Mouse (Mus musculus): ENCODE results near the gene Def6. TPM values are rescaled to one million over a fixed set of nuclear protein-coding genes. Genes with fewer than 3 reads are reported as not detected.
A peak's percentile ranks its signal among the peaks of the same experiment; 100 is the strongest.

Gene Def6
- 4.5 and 5.6 TPM in 2 replicates for polyA plus RNA-seq (2015; fragmentation: Nextera tagmentation; extraction: Ambion mirVana)

DNA sequence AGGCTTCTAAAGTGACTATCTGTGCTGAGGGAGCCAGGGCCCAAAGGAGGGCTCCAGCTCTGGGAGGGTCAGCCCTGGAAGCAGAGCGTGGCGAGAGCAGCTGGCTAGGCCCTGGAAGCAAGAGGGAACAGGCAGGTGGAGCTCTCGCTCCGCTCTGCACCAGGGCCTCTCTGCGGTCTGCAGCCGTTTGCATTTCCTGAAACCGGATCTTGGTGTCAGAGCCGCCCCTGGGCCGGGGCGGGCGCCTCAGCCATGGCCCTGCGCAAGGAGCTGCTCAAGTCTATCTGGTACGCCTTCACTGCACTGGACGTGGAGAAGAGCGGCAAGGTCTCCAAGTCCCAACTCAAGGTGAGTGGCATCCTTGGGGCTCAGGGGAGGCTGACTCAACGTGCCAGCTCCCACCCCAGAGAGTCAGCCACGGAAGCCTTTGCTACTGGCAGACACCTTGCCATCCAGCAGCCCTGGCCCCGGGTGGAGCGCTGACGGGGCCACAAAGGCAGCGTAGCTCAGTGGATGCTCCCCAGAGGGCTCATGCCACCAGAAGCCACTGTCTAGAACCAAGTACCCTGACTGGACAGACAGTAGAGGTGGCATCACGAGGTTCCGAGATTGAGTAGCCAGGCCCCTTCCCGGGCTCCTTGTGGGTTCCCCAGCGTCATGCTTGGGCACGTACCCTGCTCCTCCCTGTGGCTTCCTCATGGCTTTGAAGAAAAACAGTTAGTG lies at the start of gene Def6:
Gene Def6 (plus strand): TSS at position 188 of the 723 bp plus-strand sequence.
- Histone ChIP-seq H3K27ac (no peak within 1 kb of the TSS), H3K9me3 (no peaks in the 10 kb centered on the region), H3K9ac (replicated peaks) (peak within 1 kb of the TSS; percentile 46; the same call in 1 of the 2 replicates), H3K4me1 (replicated peaks) (peaks cover 9% of the 10 kb centered on the region), H3K36me3 (peaks cover 20% of the 10 kb centered on the region), H3K4me3 (replicated peaks) (peak within 1 kb of the TSS; percentile 11; the same call in 1 of the 2 replicates), H3K4me2 (replicated peaks) (peak within 1 kb of the TSS; percentile 31), H3K27me3 (no peaks in the 10 kb centered on the region)
- 24% methylated on average over 26 of the region's 26 CpGs for WGBS
- peak; percentile 44; the same call in 1 of the 2 replicates for ATAC-seq

DNA sequence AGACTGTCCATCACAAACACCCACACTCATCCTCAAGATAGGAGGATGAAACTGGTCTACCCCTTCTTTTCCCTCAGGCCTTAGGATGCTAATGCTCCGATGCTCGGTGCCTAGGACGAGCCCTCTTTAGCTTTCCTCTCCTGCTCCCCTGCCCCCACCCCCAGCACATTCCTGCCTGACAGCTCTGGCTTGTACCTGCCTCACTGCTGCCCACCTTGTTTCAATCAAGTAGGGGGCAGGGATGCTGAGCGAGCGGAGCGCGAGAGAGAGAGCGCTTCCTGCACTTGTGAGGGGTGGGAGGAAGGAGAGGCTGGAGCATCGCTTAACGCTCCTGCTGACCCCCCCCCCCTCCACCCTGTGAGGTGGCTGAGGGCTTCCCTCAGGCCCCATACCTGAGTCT lies 47.2 kb upstream of the Def6 start:
- Histone ChIP-seq H3K4me2 (replicated peaks) (no peak overlapping the region), H3K9ac (replicated peaks) (no peak overlapping the region; the same call in 1 of the 2 replicates), H3K4me3 (replicated peaks) (no peak overlapping the region), H3K36me3 (peaks cover 72% of the 10 kb centered on the region), H3K4me1 (replicated peaks) (peaks cover 27% of the 10 kb centered on the region), H3K9me3 (no peaks in the 10 kb centered on the region), H3K27me3 (no peaks in the 10 kb centered on the region), H3K27ac (no peak overlapping the region)
- ATAC-seq = no peak
- WGBS = 39% methylated on average over 10 of the region's 10 CpGs

DNA sequence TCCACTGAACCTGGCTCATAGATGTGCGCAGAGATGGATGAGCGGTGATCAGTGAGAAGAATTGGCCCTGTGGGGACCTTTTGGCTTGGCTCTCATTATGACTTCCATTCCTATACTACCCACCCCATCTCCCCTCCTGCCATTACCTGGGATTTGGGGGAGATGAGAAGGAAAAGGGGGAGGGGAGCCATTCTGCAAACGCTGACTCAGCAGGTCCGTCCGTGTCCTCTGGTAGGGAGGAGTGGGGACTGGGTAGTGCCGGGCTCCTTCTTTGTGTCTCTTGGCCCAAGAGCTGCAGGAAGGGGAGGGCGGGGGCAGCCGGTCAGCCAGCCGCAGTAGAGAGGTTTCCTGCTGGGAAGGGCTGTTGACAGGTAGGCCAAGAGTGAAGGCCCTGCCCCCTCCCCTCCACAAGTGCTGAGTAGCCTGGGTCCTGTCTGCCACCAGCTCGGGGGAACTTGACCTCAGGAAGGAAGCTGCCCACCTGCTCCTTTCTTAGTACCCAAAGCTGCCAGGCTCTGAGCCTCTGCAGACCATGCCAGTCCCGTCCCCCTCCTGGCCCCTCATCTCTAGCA lies 46.2 kb upstream of the Def6 start:
- peaks cover 72% of the 10 kb centered on the region for H3K36me3 ChIP-seq

DNA sequence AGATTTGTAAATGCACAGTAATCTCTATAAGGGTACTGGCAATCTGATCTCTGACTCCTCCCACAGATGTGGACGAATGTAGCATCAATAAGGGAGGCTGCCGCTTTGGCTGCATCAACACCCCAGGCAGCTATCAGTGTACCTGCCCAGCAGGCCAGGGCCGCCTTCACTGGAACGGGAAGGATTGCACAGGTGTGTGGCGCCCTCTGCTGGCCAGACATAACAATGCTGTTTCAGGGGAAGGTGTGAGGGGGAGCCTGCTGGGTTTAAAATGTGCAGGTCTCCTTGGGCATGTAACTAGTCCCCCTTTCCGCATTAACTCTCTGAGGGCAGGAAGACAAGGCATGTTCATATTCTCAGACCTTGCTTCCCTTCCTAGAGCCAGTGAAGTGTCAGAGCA lies 43.9 kb upstream of the Def6 start:
- H3K9me3 ChIP-seq = no peaks in the 10 kb centered on the region
- H3K36me3 ChIP-seq = peaks cover 83% of the 10 kb centered on the region
- H3K4me1 ChIP-seq (replicated peaks) = peaks cover 16% of the 10 kb centered on the region; the same call in 1 of the 2 replicates
- no peak overlapping the region for H3K4me2 ChIP-seq (replicated peaks)
- H3K4me3 ChIP-seq (replicated peaks) = no peak overlapping the region
- no peaks in the 10 kb centered on the region for H3K27me3 ChIP-seq
- no peak overlapping the region for H3K9ac ChIP-seq (replicated peaks)
- ATAC-seq = peak; percentile 62
- no peak overlapping the region for H3K27ac ChIP-seq
- WGBS = 9% methylated on average over 6 of the region's 6 CpGs

More for the DNA sequence above, 46.2 kb upstream of the Def6 start:
- H3K9ac ChIP-seq (replicated peaks) = no peak overlapping the region
- H3K4me2 ChIP-seq (replicated peaks) = no peak overlapping the region
- no peak overlapping the region for H3K4me3 ChIP-seq (replicated peaks)
- no peaks in the 10 kb centered on the region for H3K9me3 ChIP-seq
- WGBS = 36% methylated on average over 11 of the region's 11 CpGs
- peaks cover 27% of the 10 kb centered on the region for H3K4me1 ChIP-seq (replicated peaks)
- no peak for ATAC-seq
- no peak overlapping the region for H3K27ac ChIP-seq
- no peaks in the 10 kb centered on the region for H3K27me3 ChIP-seq

DNA sequence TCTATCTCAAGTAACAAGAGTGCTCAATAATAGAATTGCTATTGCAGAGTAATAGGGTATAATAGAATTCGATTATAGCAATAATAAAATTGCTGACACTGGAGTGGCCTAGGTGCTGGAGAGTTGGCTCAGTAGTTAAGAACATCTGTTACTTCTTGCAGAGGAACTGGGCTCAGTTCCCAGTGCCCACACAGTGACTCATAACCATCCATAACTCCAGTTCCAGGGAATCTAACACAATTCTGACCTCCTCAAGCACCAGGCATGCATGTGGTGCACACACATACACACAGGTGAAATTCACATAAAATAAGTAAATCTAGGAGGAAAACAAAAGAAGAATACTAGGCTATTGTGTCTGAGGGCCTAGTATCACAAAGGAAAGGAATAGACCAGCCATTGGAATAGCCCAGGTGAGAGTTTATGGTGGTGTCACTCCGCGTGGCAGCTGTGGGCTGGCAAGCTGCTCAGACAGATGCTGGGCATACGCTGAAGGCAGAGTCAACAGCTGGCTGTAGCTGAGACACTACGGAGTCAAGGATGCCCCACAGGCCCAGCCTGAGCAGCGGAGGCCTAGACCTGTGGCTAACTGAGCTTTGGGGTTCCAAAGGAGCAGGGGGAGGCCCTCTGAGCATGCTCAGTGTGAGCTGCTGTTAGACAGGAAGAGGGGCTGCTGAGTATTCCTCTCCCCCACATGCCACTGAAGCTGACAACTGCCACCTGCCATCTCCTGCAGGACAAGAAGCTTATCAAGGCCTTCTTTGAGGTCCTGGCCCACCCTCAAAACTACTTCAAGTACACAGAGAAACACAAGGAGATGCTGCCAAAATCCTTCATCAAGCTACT lies 36.9 kb upstream of the Def6 start:
- Histone ChIP-seq H3K9me3 (no peaks in the 10 kb centered on the region), H3K4me1 (replicated peaks) (peaks cover 12% of the 10 kb centered on the region), H3K4me2 (replicated peaks) (no peak overlapping the region), H3K27me3 (no peaks in the 10 kb centered on the region), H3K9ac (replicated peaks) (no peak overlapping the region), H3K27ac (no peak overlapping the region), H3K36me3 (peaks cover 59% of the 10 kb centered on the region), H3K4me3 (replicated peaks) (no peak overlapping the region)
- WGBS = 91% methylated on average over 6 of the region's 6 CpGs
- no peak for ATAC-seq

DNA sequence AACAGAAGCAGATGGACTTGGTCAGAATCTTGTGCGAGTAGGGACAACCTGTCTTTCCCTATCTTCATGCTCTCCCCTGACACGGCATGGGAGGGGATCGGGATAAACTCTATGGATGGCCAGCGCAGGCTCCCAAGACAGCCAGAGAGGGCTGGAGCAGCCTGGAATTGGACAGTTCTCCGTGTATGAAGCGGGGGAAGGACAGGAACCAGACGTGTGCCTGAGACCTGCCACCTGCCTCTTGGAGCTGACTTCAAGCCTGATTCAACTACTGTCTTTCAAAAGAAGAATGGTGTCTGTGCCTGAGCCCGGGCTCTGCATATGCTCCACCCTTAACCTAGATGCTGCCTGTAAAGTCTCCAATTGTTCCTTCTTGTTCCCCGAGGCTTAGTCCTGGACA lies 34.9 kb upstream of the Def6 start:
- no peaks in the 10 kb centered on the region for H3K27me3 ChIP-seq
- H3K27ac ChIP-seq = no peak overlapping the region
- ATAC-seq = no peak
- peaks cover 39% of the 10 kb centered on the region for H3K36me3 ChIP-seq
- H3K9ac ChIP-seq (replicated peaks) = 0 out of 2 replicates have a peak overlapping the region, but pooled peaks have one; percentile 10
- WGBS = 70% methylated on average over 9 of the region's 9 CpGs
- no peak overlapping the region for H3K4me3 ChIP-seq (replicated peaks)
- H3K4me1 ChIP-seq (replicated peaks) = peaks cover 23% of the 10 kb centered on the region
- H3K4me2 ChIP-seq (replicated peaks) = no peak overlapping the region
- no peaks in the 10 kb centered on the region for H3K9me3 ChIP-seq

DNA sequence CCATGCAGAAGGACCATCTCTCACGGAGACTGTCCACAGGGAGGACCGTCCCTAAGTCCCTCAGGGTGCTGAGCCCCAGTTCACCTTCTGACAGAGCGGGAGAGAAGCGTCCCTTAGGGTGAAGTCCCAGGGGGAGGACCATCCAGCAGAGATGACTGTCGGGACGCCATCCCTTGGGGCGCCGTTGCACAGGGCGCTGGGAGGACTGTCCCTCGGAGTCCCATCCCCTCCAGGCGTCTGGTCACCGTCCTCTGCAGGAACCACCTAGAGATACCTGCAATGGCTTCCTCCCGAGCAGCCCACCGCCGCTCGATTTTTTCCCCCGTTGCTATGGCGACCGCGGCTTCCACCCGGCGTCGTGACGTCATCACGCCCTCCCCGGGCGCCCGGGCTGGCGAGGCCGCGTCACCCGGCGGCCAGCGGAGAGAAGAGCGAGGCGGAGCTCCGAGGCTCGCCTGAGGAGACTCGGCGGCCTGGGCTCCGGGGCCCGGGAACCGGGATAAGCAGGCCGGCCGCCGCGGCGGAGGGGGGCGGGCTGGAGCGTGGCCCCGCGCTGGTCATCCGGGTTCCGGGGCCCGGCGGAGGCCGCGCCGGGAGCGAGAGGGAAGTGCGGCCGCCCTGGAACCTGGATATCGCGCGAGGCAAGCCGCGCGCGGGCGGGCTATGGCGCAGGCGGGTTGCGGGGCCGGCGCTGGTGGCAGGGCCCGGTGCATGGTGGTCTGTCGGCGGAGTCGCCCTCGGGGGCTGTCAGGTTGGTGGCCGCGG lies 30.6 kb upstream of the Def6 start, which contains the start of gene Zfp523:
Gene Zfp523 (plus strand): TSS at position 355 of the 765 bp plus-strand sequence.
- peaks cover 54% of the 10 kb centered on the region for H3K4me1 ChIP-seq (replicated peaks)
- peak within 1 kb of the TSS; percentile 94 for H3K9ac ChIP-seq (replicated peaks)
- no peaks in the 10 kb centered on the region for H3K27me3 ChIP-seq
- peak within 1 kb of the TSS; percentile 71 for H3K4me2 ChIP-seq (replicated peaks)
- ATAC-seq = peak; percentile 90
- H3K27ac ChIP-seq = peak within 1 kb of the TSS; percentile 95
- H3K4me3 ChIP-seq (replicated peaks) = peak within 1 kb of the TSS; percentile 84
- H3K9me3 ChIP-seq = no peaks in the 10 kb centered on the region
- peaks cover 16% of the 10 kb centered on the region for H3K36me3 ChIP-seq
- WGBS = under 1% methylated on average over 82 of the region's 82 CpGs

DNA sequence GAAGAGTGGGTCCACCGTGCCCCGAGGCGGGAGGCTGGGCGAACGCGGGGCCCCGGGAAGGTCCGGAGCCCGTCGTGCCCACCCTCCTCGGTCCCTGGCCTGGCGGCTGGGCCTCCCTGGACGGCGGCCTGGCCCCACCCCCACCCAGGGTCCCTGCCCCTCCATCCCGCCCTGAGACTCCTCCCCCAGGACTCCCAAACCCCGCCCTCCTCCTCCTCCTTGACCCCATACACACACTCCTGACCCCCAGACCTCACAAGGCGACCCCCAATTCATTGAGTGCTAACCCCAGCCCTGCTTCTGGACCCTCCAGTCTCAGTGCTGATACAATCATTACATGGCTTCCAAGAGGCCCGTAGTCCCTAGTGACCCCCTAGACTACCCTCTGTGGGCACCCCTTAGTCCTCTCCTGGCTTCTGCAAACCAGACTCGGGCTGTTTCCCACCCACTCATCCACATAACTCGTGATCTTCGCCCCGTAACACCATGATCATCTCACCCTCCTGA lies 30.0 kb upstream of the Def6 start:
- H3K9ac ChIP-seq (replicated peaks) = peak overlapping the region; percentile 94
- peaks cover 52% of the 10 kb centered on the region for H3K4me1 ChIP-seq (replicated peaks)

DNA sequence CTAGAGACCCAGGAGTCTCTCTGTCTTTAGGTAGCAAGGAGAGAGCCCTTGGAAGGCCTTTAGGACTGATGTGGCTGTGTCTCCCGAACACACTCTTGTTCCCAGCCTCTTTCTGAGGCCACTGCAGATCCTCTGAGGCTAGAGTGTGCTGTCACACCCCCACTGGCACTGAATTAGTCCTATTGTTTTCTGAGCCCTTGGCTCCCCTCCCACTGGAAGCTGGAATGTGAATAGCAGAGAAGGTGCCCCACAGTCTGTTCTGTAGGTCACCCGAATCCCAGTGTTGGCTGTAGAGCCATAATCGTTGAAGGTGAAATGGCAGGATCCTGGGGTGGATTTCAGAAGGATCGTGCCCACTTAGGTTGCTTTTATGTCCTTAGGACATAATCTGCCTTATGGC lies 27.2 kb upstream of the Def6 start:
- WGBS = 42% methylated on average over 4 of the region's 4 CpGs
- Histone ChIP-seq H3K9me3 (no peaks in the 10 kb centered on the region), H3K4me1 (replicated peaks) (peaks cover 44% of the 10 kb centered on the region)

More for the DNA sequence above, 30.0 kb upstream of the Def6 start:
- H3K9me3 ChIP-seq = no peaks in the 10 kb centered on the region
- peak; percentile 49 for ATAC-seq
- H3K36me3 ChIP-seq = peaks cover 16% of the 10 kb centered on the region
- no peaks in the 10 kb centered on the region for H3K27me3 ChIP-seq
- H3K27ac ChIP-seq = peak overlapping the region; percentile 95
- peak overlapping the region; percentile 84 for H3K4me3 ChIP-seq (replicated peaks)
- WGBS = 9% methylated on average over 16 of the region's 22 CpGs
- peak overlapping the region; percentile 71 for H3K4me2 ChIP-seq (replicated peaks)

DNA sequence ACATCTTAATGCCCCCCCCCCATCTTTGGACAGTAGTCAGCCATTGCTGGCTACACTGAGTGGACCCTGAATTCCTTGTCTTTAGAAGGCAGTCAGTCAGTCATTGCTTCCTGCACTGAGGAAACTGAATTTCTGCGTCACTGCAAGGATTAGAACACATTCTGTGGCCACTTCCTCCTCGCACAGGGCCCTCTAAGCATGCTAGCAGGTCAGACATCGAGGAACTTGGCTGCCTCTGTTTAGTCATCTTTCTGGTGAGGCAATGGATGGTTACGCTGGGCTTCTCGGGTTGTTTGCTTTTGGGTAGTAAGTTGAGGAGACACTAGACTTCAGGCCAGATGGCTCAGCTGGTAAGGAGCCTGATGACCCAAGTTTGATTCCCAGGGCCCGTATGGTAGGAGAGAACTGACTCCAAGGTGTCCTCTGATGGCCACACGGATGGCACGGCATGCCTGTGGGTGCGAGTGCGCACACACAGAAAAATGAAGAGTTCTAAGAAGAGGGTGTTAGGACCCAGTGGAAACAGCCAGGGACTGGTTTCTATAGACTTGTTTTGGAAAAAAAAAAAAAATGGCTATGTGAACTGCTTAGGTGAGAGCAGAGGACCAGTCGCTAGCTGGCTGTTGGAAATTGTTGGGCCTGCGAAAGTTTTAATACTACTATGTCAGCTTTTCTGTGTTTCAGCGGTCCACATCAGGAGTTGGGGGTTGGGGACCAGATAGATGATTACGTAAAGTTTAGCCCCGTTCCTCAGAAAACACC lies 26.6 kb upstream of the Def6 start:
- ATAC-seq = no peak
- no peak overlapping the region for H3K9ac ChIP-seq (replicated peaks)
- no peak overlapping the region for H3K4me3 ChIP-seq (replicated peaks)
- peaks cover 16% of the 10 kb centered on the region for H3K36me3 ChIP-seq
- WGBS = 86% methylated on average over 15 of the region's 15 CpGs
- no peaks in the 10 kb centered on the region for H3K9me3 ChIP-seq
- H3K27ac ChIP-seq = no peak overlapping the region
- H3K27me3 ChIP-seq = no peaks in the 10 kb centered on the region
- H3K4me2 ChIP-seq (replicated peaks) = no peak overlapping the region
- peaks cover 39% of the 10 kb centered on the region for H3K4me1 ChIP-seq (replicated peaks)

More for the DNA sequence above, 27.2 kb upstream of the Def6 start:
- no peak overlapping the region for H3K4me2 ChIP-seq (replicated peaks)
- no peaks in the 10 kb centered on the region for H3K27me3 ChIP-seq
- H3K9ac ChIP-seq (replicated peaks) = no peak overlapping the region
- H3K4me3 ChIP-seq (replicated peaks) = no peak overlapping the region
- no peak for ATAC-seq
- peaks cover 16% of the 10 kb centered on the region for H3K36me3 ChIP-seq
- no peak overlapping the region for H3K27ac ChIP-seq

Measured in midbrain, embryonic 13.5 days (tissue).